ENCODE assay signal across 7 mouse cellular contexts in genomic region chr5:118069315-118069714, GRCm38 (mm10). TPM values are rescaled to one million over a fixed set of nuclear protein-coding genes. Genes with fewer than 3 reads are reported as not detected.
A peak's percentile ranks its signal among the peaks of the same experiment; 100 is the strongest.
DNase-seq lines count a peak whose midpoint lies in the region; ATAC-seq lines count a peak whose summit lies in the region.

No protein-coding gene starts in this region.

- ATAC-seq in activated CD4-positive, CD25-positive, alpha-beta regulatory T cell, adult 4 months = peak; percentile 87
- peak; percentile 49 for ATAC-seq in midbrain, embryonic 13.5 days

- H3K36me3 ChIP-seq in midbrain, embryonic 13.5 days = peaks cover 53% of the 10 kb centered on the region

- peak; percentile 88 to 92 for DNase-seq in cerebellum, postnatal 14 days
- DNase-seq in gastrocnemius, adult 8-10 months (ENCODE audit: low spot score in 2 of 2) = peak; percentile 24 to 30
- DNase-seq in kidney, adult 11 months = peak; percentile 68
- peak; percentile 79 for DNase-seq in left cerebral cortex, postnatal 4 days
- peak; percentile 32 for DNase-seq in spleen, adult 12 weeks (ENCODE audit: low spot score)

- no peak overlapping the region for H3K4me2 ChIP-seq in midbrain, embryonic 13.5 days (replicated peaks)

- no peaks in the 10 kb centered on the region for H3K27me3 ChIP-seq in midbrain, embryonic 13.5 days

- intact Hi-C loops in left cerebral cortex, postnatal 4 days (cut with DNase I) = loop anchor here (2.0 to 10.0 kb wide), 2 partner anchors 65 to 565 kb away; no protein-coding TSS in a partner anchor

- no peak overlapping the region for H3K27ac ChIP-seq in midbrain, embryonic 13.5 days

- H3K9ac ChIP-seq in midbrain, embryonic 13.5 days (replicated peaks) = 0 out of 2 replicates have a peak overlapping the region, but pooled peaks have one; percentile 15

- no peak overlapping the region for H3K4me3 ChIP-seq in midbrain, embryonic 13.5 days (replicated peaks)

- 46% methylated on average over 9 of the region's 9 CpGs for WGBS in midbrain, embryonic 13.5 days

- peaks cover 60% of the 10 kb centered on the region for H3K4me1 ChIP-seq in midbrain, embryonic 13.5 days (replicated peaks)

- H3K9me3 ChIP-seq in midbrain, embryonic 13.5 days = no peaks in the 10 kb centered on the region

RNA-seq across cellular contexts. Expression of gene Tesc, which starts 41.8 kb away (rescaled TPM):
- polyA plus RNA-seq in activated CD4-positive, CD25-positive, alpha-beta regulatory T cell, adult 4 months (2017; shearing (Covaris generic)) = 1 to 10 TPM; 6.5 to 7.7 TPM
- 1 to 10 TPM in 1 of 4 experiments, under 1 TPM in 2, not detected in 1; 0.41 to 1.3 (median 0.75) TPM for total RNA-seq in gastrocnemius, adult 8-10 months (2022)
- total RNA-seq in left cerebral cortex, postnatal 4 days (2021) = 1 to 10 TPM; 3.7 to 5.4 TPM
- 2.9 TPM in 2 replicates for polyA plus RNA-seq in midbrain, embryonic 13.5 days (2015; fragmentation: Nextera tagmentation; extraction: Ambion mirVana)

Comparison
In these comparisons a context has a peak if more than half of its experiments do, and no peak if none do; other contexts are left out.
1. DNase-seq: peak in every context shown above with its lines; median percentile 90 in cerebellum, postnatal 14 days; 79 in left cerebral cortex, postnatal 4 days; 68 in kidney, adult 11 months; 32 in spleen, adult 12 weeks; 27 in gastrocnemius, adult 8-10 months.